Comparison of ENCODE assay signal across 10 mouse cellular contexts in the genomic region with DNA sequence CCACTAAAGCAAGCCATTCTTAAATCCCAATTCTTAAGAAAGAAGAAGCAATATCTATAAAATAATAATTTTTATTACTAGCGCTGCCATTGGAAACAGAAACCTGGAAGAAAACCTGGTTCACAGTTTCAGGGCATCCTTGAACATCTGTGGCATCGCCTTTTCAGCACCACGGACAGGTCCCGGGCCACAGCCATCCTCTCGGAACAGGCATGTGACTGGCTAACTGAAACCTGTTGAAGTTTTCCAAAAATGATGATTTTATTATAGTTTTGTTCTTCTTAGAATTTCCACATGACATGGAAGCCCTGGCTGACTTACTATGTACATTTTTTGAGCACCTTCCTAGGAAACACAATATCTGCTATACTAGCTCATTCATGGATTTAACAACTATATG. TPM values are rescaled to one million over a fixed set of nuclear protein-coding genes. Genes with fewer than 3 reads are reported as not detected.
DNase-seq lines count a peak whose midpoint lies in the region; ATAC-seq lines count a peak whose summit lies in the region.
"Had no signal": no experiment of that assay in that cellular context is flagged by ENCODE, and none has a peak within 500 bp of the region (broad histone marks: within the 10 kb centered on the region; RNA-seq: fewer than 3 reads in every experiment).

No protein-coding gene starts in this region.

- no peak overlapping the region for H3K4me3 ChIP-seq in heart, embryonic 10.5 days
- H3K4me3 ChIP-seq: embryonic facial prominence, embryonic 13.5 days; hindbrain, embryonic 15.5 days had no signal

- 13% methylated on average over 5 of the region's 5 CpGs for WGBS in heart, embryonic 10.5 days

- H3K36me3 ChIP-seq in heart, embryonic 10.5 days = no peaks in the 10 kb centered on the region
- H3K36me3 ChIP-seq: hindbrain, embryonic 15.5 days had no signal

- peak; percentile 71 for DNase-seq in heart, postnatal 4 days
- DNase-seq in heart, embryonic 10.5 days (ENCODE audit: low spot score) = no peak
- peak; percentile 48 for DNase-seq in urinary bladder, postnatal 25 days (ENCODE audit: low spot score)
- DNase-seq in urinary bladder, adult 2 months (ENCODE audit: low spot score) = no peak
- DNase-seq in kidney, postnatal 10 days = peak; percentile 81
- no peak for DNase-seq in left cerebral cortex, adult 9 months (ENCODE audit: low spot score in 2 of 2)

- H3K4me1 ChIP-seq in heart, embryonic 10.5 days = no peaks in the 10 kb centered on the region
- H3K4me1 ChIP-seq: embryonic facial prominence, embryonic 13.5 days; hindbrain, embryonic 15.5 days had no signal

- ATAC-seq in cerebellum, adult (ENCODE audit: insufficient number of reproducible peaks, low FRiP score, low TSS enrichment) = no peak
- ATAC-seq in megakaryocyte, adult 5-6 weeks (ENCODE audit: poor library complexity, severe bottlenecking) = no peak

- no peaks in the 10 kb centered on the region for H3K9me3 ChIP-seq in heart, embryonic 10.5 days
- H3K9me3 ChIP-seq: embryonic facial prominence, embryonic 13.5 days; hindbrain, embryonic 15.5 days had no signal

- H3K27me3 ChIP-seq in heart, embryonic 10.5 days (ENCODE audit: insufficient read depth, poor library complexity, severe bottlenecking) = no peaks in the 10 kb centered on the region
- H3K27me3 ChIP-seq: embryonic facial prominence, embryonic 13.5 days; hindbrain, embryonic 15.5 days had no signal

- H3K27ac ChIP-seq in heart, embryonic 10.5 days = no peak overlapping the region
- H3K27ac ChIP-seq: embryonic facial prominence, embryonic 13.5 days; hindbrain, embryonic 15.5 days had no signal

RNA-seq across cellular contexts. Expression of a gene that starts 24.5 kb away (rescaled TPM):
- total RNA-seq in heart, postnatal 4 days (2021) = 10 to 100 TPM; 41.6 to 43.1 TPM
- polyA plus RNA-seq in heart, embryonic 10.5 days (2016; fragmentation: Nextera tagmentation; extraction: Ambion mirVana) = 25.0 and 28.3 TPM in 2 replicates
- 26.0 and 26.3 TPM in 2 replicates for polyA plus RNA-seq in urinary bladder, adult 2 months (2012; rRNA removed)
- total RNA-seq in megakaryocyte, adult 5-6 weeks (2015) = 69.0 and 83.8 TPM in 2 replicates
- total RNA-seq in megakaryocyte, adult 5-6 weeks (2017) = 40.1 and 40.6 TPM in 2 replicates

RNA-seq across cellular contexts. Expression of a gene that starts 26.4 kb away (rescaled TPM):
- total RNA-seq in heart, postnatal 4 days (2021) = 1 to 10 TPM; 1.3 to 2.4 TPM
- 3.9 and 4.2 TPM in 2 replicates for polyA plus RNA-seq in heart, embryonic 10.5 days (2016; fragmentation: Nextera tagmentation; extraction: Ambion mirVana)
- 12.6 and 14.9 TPM in 2 replicates for polyA plus RNA-seq in urinary bladder, adult 2 months (2012; rRNA removed)
- total RNA-seq in megakaryocyte, adult 5-6 weeks (2015) = 215 and 219 TPM in 2 replicates
- 83.1 and 85.6 TPM in 2 replicates for total RNA-seq in megakaryocyte, adult 5-6 weeks (2017)

Comparison
In these comparisons a context has a peak if more than half of its experiments do, and no peak if none do; other contexts are left out.
1. DNase-seq: peak in heart, postnatal 4 days (single experiment), urinary bladder, postnatal 25 days (single experiment) and kidney, postnatal 10 days (single experiment); none in heart, embryonic 10.5 days (single experiment), urinary bladder, adult 2 months (single experiment) and left cerebral cortex, adult 9 months (0 of 2).
2. RNA of a gene that starts 26.4 kb away (total RNA-seq): 83.1 to 219 TPM in megakaryocyte, adult 5-6 weeks; 1.3 to 2.4 TPM in heart, postnatal 4 days; every median in the first group is over 10 times any median in the second.